Mouse (Mus musculus): ENCODE results near the gene Mrpl21. TPM values are rescaled to one million over a fixed set of nuclear protein-coding genes. Genes with fewer than 3 reads are reported as not detected.

Gene Mrpl21
- polyA plus RNA-seq, 1 experiment from 2014 or later = 87.2 TPM

GRCm38 (mm10) chr19:3264348-3264747 lies 18.4 kb upstream of the Mrpl21 start:
- Histone ChIP-seq H3K4me1 (replicated peaks; ENCODE audit: control insufficient read depth, insufficient read depth) (no peaks in the 10 kb centered on the region), H3K27me3 (ENCODE audit: control insufficient read depth, insufficient read depth, low read length) (no peaks in the 10 kb centered on the region)
- no peak for DNase-seq (ENCODE audit: low spot score)

GRCm38 (mm10) chr19:3265180-3265579 lies 17.5 kb upstream of the Mrpl21 start:
- TF ChIP-seq CTCF (IDR thresholded peaks at IDR 0.05; ENCODE audit: low read depth) (no peak), EP300 (optimal IDR thresholded peaks at IDR 0.05) (no peak)
- Histone ChIP-seq H3K9ac (ENCODE audit: low read length) (no peak overlapping the region), H3K36me3 (ENCODE audit: control insufficient read depth, insufficient read depth, low read length) (peaks cover 34% of the 10 kb centered on the region), H3K9me3 (ENCODE audit: control insufficient read depth, low read length) (no peaks in the 10 kb centered on the region), H3K27me3 (ENCODE audit: control insufficient read depth, insufficient read depth, low read length) (no peaks in the 10 kb centered on the region), H3K4me2 (replicated peaks; ENCODE audit: low read depth) (no peak overlapping the region), H3K27ac (replicated peaks) (no peak overlapping the region), H3K4me1 (replicated peaks; ENCODE audit: control insufficient read depth, insufficient read depth) (no peaks in the 10 kb centered on the region), H3K4me3 (ENCODE audit: low read depth, low read length) (no peak overlapping the region)
- DNase-seq (ENCODE audit: low spot score) (no peak), ATAC-seq (ENCODE audit: low FRiP score, low TSS enrichment) (no peak)
- 97% methylated on average over 9 of the region's 9 CpGs for WGBS

More at GRCm38 (mm10) chr19:3264348-3264747, 18.4 kb upstream of the Mrpl21 start:
- peaks cover 38% of the 10 kb centered on the region for H3K36me3 ChIP-seq (ENCODE audit: control insufficient read depth, insufficient read depth, low read length)
- H3K4me3 ChIP-seq (ENCODE audit: low read depth, low read length) = no peak overlapping the region
- TF ChIP-seq EP300 (optimal IDR thresholded peaks at IDR 0.05) = no peak
- TF ChIP-seq CTCF (IDR thresholded peaks at IDR 0.05; ENCODE audit: low read depth) = no peak
- no peaks in the 10 kb centered on the region for H3K9me3 ChIP-seq (ENCODE audit: control insufficient read depth, low read length)
- no peak overlapping the region for H3K27ac ChIP-seq (replicated peaks)
- WGBS = 94% methylated on average over 6 of the region's 6 CpGs
- no peak overlapping the region for H3K9ac ChIP-seq (ENCODE audit: low read length)
- no peak for ATAC-seq (ENCODE audit: low FRiP score, low TSS enrichment)
- H3K4me2 ChIP-seq (replicated peaks; ENCODE audit: low read depth) = no peak overlapping the region

- no peaks in the 10 kb centered on the region for H3K9me3 ChIP-seq (ENCODE audit: control insufficient read depth, low read length)
- no peak overlapping the region for H3K27ac ChIP-seq (replicated peaks)
- no peak overlapping the region for H3K4me2 ChIP-seq (replicated peaks; ENCODE audit: low read depth)
- no peak overlapping the region for H3K9ac ChIP-seq (ENCODE audit: low read length)
- H3K4me3 ChIP-seq (ENCODE audit: low read depth, low read length) = no peak overlapping the region
- no peaks in the 10 kb centered on the region for H3K27me3 ChIP-seq (ENCODE audit: control insufficient read depth, insufficient read depth, low read length)
- no peaks in the 10 kb centered on the region for H3K4me1 ChIP-seq (replicated peaks; ENCODE audit: control insufficient read depth, insufficient read depth)
- H3K36me3 ChIP-seq (ENCODE audit: control insufficient read depth, insufficient read depth, low read length) = peaks cover 35% of the 10 kb centered on the region
- 70% methylated on average over 3 of the region's 5 CpGs for WGBS
- ATAC-seq (ENCODE audit: low FRiP score, low TSS enrichment) (no peak), DNase-seq (ENCODE audit: low spot score) (no peak)
- no peak for TF ChIP-seq CTCF (IDR thresholded peaks at IDR 0.05; ENCODE audit: low read depth)
- no peak for TF ChIP-seq EP300 (optimal IDR thresholded peaks at IDR 0.05)
Measured at GRCm38 (mm10) chr19:3266136-3266535, 16.6 kb upstream of the Mrpl21 start.

GRCm38 (mm10) chr19:3266676-3267075 lies 16.0 kb upstream of the Mrpl21 start:
- Histone ChIP-seq H3K36me3 (ENCODE audit: control insufficient read depth, insufficient read depth, low read length) (peaks cover 29% of the 10 kb centered on the region), H3K4me1 (replicated peaks; ENCODE audit: control insufficient read depth, insufficient read depth) (no peaks in the 10 kb centered on the region), H3K9me3 (ENCODE audit: control insufficient read depth, low read length) (no peaks in the 10 kb centered on the region), H3K27ac (replicated peaks) (no peak overlapping the region), H3K9ac (ENCODE audit: low read length) (no peak overlapping the region), H3K4me3 (ENCODE audit: low read depth, low read length) (no peak overlapping the region), H3K4me2 (replicated peaks; ENCODE audit: low read depth) (no peak overlapping the region), H3K27me3 (ENCODE audit: control insufficient read depth, insufficient read depth, low read length) (no peaks in the 10 kb centered on the region)
- WGBS = 97% methylated on average over 4 of the region's 4 CpGs
- ATAC-seq (ENCODE audit: low FRiP score, low TSS enrichment) (no peak), DNase-seq (ENCODE audit: low spot score) (no peak)
- TF ChIP-seq CTCF (IDR thresholded peaks at IDR 0.05; ENCODE audit: low read depth) (no peak), EP300 (optimal IDR thresholded peaks at IDR 0.05) (no peak)

- Histone ChIP-seq H3K4me3 (ENCODE audit: low read depth, low read length) (no peak overlapping the region), H3K4me2 (replicated peaks; ENCODE audit: low read depth) (no peak overlapping the region), H3K27ac (replicated peaks) (no peak overlapping the region), H3K4me1 (replicated peaks; ENCODE audit: control insufficient read depth, insufficient read depth) (no peaks in the 10 kb centered on the region), H3K9me3 (ENCODE audit: control insufficient read depth, low read length) (no peaks in the 10 kb centered on the region), H3K9ac (ENCODE audit: low read length) (no peak overlapping the region), H3K27me3 (ENCODE audit: control insufficient read depth, insufficient read depth, low read length) (no peaks in the 10 kb centered on the region), H3K36me3 (ENCODE audit: control insufficient read depth, insufficient read depth, low read length) (peaks cover 28% of the 10 kb centered on the region)
- ATAC-seq (ENCODE audit: low FRiP score, low TSS enrichment) (no peak), DNase-seq (ENCODE audit: low spot score) (peak; percentile 12)
- no peak for TF ChIP-seq EP300 (optimal IDR thresholded peaks at IDR 0.05)
- TF ChIP-seq CTCF (IDR thresholded peaks at IDR 0.05; ENCODE audit: low read depth) = no peak
- 83% methylated on average over 4 of the region's 4 CpGs for WGBS
Measured at GRCm38 (mm10) chr19:3267340-3267739, 15.4 kb upstream of the Mrpl21 start.

GRCm38 (mm10) chr19:3268218-3268980 lies 14.3 kb upstream of the Mrpl21 start:
- Histone ChIP-seq H3K9ac (ENCODE audit: low read length) (no peak overlapping the region), H3K27ac (replicated peaks) (no peak overlapping the region), H3K27me3 (ENCODE audit: control insufficient read depth, insufficient read depth, low read length) (no peaks in the 10 kb centered on the region), H3K4me3 (ENCODE audit: low read depth, low read length) (no peak overlapping the region), H3K4me2 (replicated peaks; ENCODE audit: low read depth) (no peak overlapping the region), H3K9me3 (ENCODE audit: control insufficient read depth, low read length) (no peaks in the 10 kb centered on the region), H3K36me3 (ENCODE audit: control insufficient read depth, insufficient read depth, low read length) (peaks cover 28% of the 10 kb centered on the region), H3K4me1 (replicated peaks; ENCODE audit: control insufficient read depth, insufficient read depth) (no peaks in the 10 kb centered on the region)
- DNase-seq (ENCODE audit: low spot score) = peak; percentile 6
- WGBS = 95% methylated on average over 17 of the region's 17 CpGs
- ATAC-seq (ENCODE audit: low FRiP score, low TSS enrichment) = no peak
- TF ChIP-seq CTCF (IDR thresholded peaks at IDR 0.05; ENCODE audit: low read depth) (no peak), EP300 (optimal IDR thresholded peaks at IDR 0.05) (no peak)

All from stomach, postnatal 0 days (tissue).